Mouse (Mus musculus) heart, embryonic 16.5 days (tissue): ENCODE measurements around the gene Pcgf5. TPM values are rescaled to one million over a fixed set of nuclear protein-coding genes. Genes with fewer than 3 reads are reported as not detected.
A peak's percentile ranks its signal among the peaks of the same experiment; 100 is the strongest.
"Not testable (repeated sequence)": the region's sequence is repeated elsewhere in the genome, so short reads cannot be mapped to it uniquely, and the experiment has no call there.

Source experiments
- ATAC-seq: fragments of 200-750 bp; cut with Nextera tagmentation; replicated peaks from 2 replicates; pipeline ENCODE4 v1.8.0; 2017; ENCODE audit warnings: moderate number of reproducible peaks; ENCODE audit not compliant: insufficient read depth, low FRiP score; ENCODE audit errors: extremely low read depth
- H3K27ac ChIP-seq: fragments of 300-500 bp; sonication (generic); 2 replicates; pipeline ENCODE4 v1.5.1; 2014; ENCODE audit warnings: mild to moderate bottlenecking, low read length, control low read depth, moderate library complexity
- H3K27me3 ChIP-seq: fragments of 300-500 bp; sonication (generic); 2 replicates; pipeline ENCODE4 v1.6.1; 2014; ENCODE audit warnings: low read length, mixed read lengths; ENCODE audit not compliant: control insufficient read depth, insufficient read depth
- H3K36me3 ChIP-seq: fragments of 300-500 bp; sonication (generic); 2 replicates; pipeline ENCODE4 v1.6.1; 2014; ENCODE audit not compliant: control insufficient read depth, insufficient read depth
- H3K4me1 ChIP-seq: fragments of 300-500 bp; sonication (generic); 2 replicates; pipeline ENCODE4 v1.6.1; 2014; ENCODE audit warnings: low read length, mixed read lengths; ENCODE audit not compliant: control insufficient read depth, insufficient read depth
- H3K4me2 ChIP-seq: fragments of 300-500 bp; sonication (generic); 2 replicates; pipeline ENCODE4 v1.6.1; 2014; ENCODE audit warnings: low read depth, mild to moderate bottlenecking, control low read depth, low read length
- H3K4me3 ChIP-seq: fragments of 300-500 bp; sonication (generic); 2 replicates; pipeline ENCODE4 v1.5.1; 2014; ENCODE audit warnings: mild to moderate bottlenecking, control low read depth, low read length
- H3K9ac ChIP-seq: fragments of 300-500 bp; sonication (generic); 2 replicates; pipeline ENCODE4 v1.6.1; 2014; ENCODE audit warnings: low read length, control low read depth
- H3K9me3 ChIP-seq: fragments of 300-500 bp; sonication (generic); replicated peaks from 2 replicates; pipeline ENCODE4 v1.6.1; 2016; ENCODE audit warnings: low read length; ENCODE audit not compliant: control insufficient read depth
- WGBS: fragments of 180-500 bp; shearing (Covaris S2); extraction: QIAGEN DNeasy Blood & Tissue Kit; methylation state at CpG from one replicate; pipeline ENCODE4 v1.1.7; 2014; 5-methylcytosine and 5-hydroxymethylcytosine counted together
- polyA plus RNA-seq: library from polyadenylated mRNA; unstranded; fragments of >200 nt; fragmentation: Nextera tagmentation; extraction: Ambion mirVana; gene quantifications from 2 replicates; pipeline ENCODE4 v1.2.1, GENCODE M21; 2015

The Pcgf5 gene
- polyA plus RNA-seq, 1 experiment from 2014 or later, result 72.4 TPM

- Histone ChIP-seq H3K36me3 (peaks cover 11% of the 10 kb centered on the region), H3K27ac (no peak overlapping the region), H3K27me3 (no peaks in the 10 kb centered on the region), H3K4me1 (peaks cover 3% of the 10 kb centered on the region; the same call in 1 of the 2 replicates), H3K9ac (no peak overlapping the region), H3K4me3 (no peak overlapping the region), H3K4me2 (no peak overlapping the region), H3K9me3 (no peaks in the 10 kb centered on the region)
- ATAC-seq, result no peak
- 54% methylated on average over 3 of the region's 3 CpGs for WGBS
Measured at GRCm38 (mm10) chr19:36450997-36451608, 103.0 kb downstream of the Pcgf5 start.

- Histone ChIP-seq H3K9me3 (no peaks in the 10 kb centered on the region), H3K36me3 (peaks cover 7% of the 10 kb centered on the region), H3K27me3 (no peaks in the 10 kb centered on the region), H3K4me2 (no peak overlapping the region), H3K9ac (no peak overlapping the region), H3K27ac (no peak overlapping the region), H3K4me3 (no peak overlapping the region), H3K4me1 (peaks cover 3% of the 10 kb centered on the region; the same call in 1 of the 2 replicates)
- no peak for ATAC-seq
- 24% methylated on average over 5 of the region's 5 CpGs for WGBS
Measured at GRCm38 (mm10) chr19:36451731-36452130, 103.6 kb downstream of the Pcgf5 start.

GRCm38 (mm10) chr19:36452210-36452609 lies 104.1 kb downstream of the Pcgf5 start:
- WGBS, result 45% methylated on average over 3 of the region's 3 CpGs
- ATAC-seq, H3K9me3 ChIP-seq: not testable (repeated sequence)

DNA sequence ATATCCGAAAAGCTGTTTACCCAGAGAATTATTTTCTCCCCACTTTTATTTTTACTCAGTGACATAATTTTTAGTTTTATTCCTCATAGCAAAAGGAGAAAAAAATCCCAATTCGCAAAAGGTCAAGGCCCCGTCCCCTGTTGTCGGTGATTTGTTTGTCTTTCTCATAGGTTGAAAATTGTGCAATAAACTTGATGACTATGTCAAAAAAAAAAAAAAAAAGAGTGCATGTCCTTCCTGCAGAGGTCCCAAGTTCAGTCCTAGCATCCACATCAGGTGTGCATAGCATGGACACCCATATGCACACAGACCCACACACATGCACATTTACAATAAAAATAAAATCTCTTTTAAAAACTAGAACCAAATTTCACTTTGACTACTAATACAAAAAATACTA lies 105.3 kb downstream of the Pcgf5 start:
- Histone ChIP-seq H3K27ac (no peak overlapping the region), H3K4me2 (no peak overlapping the region), H3K27me3 (no peaks in the 10 kb centered on the region), H3K36me3 (peaks cover 7% of the 10 kb centered on the region), H3K9me3 (no peaks in the 10 kb centered on the region), H3K9ac (no peak overlapping the region), H3K4me3 (no peak overlapping the region), H3K4me1 (peaks cover 3% of the 10 kb centered on the region; the same call in 1 of the 2 replicates)
- WGBS, result 90% methylated on average over 4 of the region's 4 CpGs
- no peak for ATAC-seq

More at GRCm38 (mm10) chr19:36452210-36452609, 104.1 kb downstream of the Pcgf5 start:
- H3K4me1 ChIP-seq, H3K27me3 ChIP-seq, H3K9ac ChIP-seq, H3K27ac ChIP-seq, H3K4me2 ChIP-seq, H3K36me3 ChIP-seq, H3K4me3 ChIP-seq: not testable (repeated sequence)

DNA sequence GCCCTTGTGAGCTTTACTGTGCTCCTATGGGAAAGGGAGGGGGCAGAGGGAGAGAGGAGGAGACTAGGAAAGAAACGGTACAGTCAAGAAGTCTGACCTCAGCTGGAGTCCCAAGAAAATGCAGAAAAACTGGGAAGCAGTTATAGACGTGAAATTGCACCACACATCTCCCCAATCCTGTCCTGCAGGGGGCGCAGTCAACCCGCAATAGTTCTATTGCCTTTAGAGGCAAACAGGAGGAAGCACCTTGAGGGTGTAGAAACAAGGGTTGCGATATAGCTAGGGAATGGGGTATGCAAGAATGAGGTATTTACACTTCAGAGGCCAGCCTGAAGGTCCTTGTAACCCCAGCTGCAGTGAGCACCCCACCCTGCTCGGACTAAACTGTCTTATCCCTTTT lies 122.0 kb downstream of the Pcgf5 start:
- Histone ChIP-seq H3K9ac (no peak overlapping the region), H3K4me2 (no peak overlapping the region), H3K36me3 (no peaks in the 10 kb centered on the region), H3K9me3 (no peaks in the 10 kb centered on the region), H3K4me3 (no peak overlapping the region), H3K27me3 (no peaks in the 10 kb centered on the region), H3K4me1 (no peaks in the 10 kb centered on the region), H3K27ac (no peak overlapping the region)
- ATAC-seq, result peak; percentile 28
- 24% methylated on average over 6 of the region's 6 CpGs for WGBS

DNA sequence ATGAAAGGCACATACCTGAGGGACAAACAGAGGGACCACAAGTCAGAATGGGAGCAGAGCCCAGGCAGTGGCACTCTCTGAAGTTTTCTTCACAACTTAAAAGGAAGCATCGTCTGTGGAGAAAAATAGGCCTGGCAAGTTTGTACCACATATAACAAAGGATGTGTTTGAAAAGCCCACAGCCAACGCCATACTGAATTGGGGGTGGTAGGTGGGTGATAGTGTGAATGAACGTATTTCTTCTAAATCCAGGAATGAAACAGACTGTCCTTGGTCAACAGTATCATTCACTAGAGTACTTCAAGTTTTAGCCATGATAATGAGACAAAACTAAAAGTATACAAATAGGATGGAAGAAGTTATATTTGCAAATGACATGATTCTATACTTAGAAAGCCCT lies 123.2 kb downstream of the Pcgf5 start:
- no peak for ATAC-seq
- Histone ChIP-seq H3K36me3 (no peaks in the 10 kb centered on the region), H3K27ac (no peak overlapping the region)

GRCm38 (mm10) chr19:36476596-36476995 lies 128.5 kb downstream of the Pcgf5 start:
- no peak for ATAC-seq
- no peaks in the 10 kb centered on the region for H3K36me3 ChIP-seq
- WGBS, result 88% methylated on average over 4 of the region's 4 CpGs
- no peak overlapping the region for H3K4me3 ChIP-seq
- no peaks in the 10 kb centered on the region for H3K27me3 ChIP-seq
- no peaks in the 10 kb centered on the region for H3K9me3 ChIP-seq
- H3K27ac ChIP-seq, result no peak overlapping the region
- no peak overlapping the region for H3K9ac ChIP-seq
- no peak overlapping the region for H3K4me2 ChIP-seq
- peaks cover 6% of the 10 kb centered on the region; the same call in 1 of the 2 replicates for H3K4me1 ChIP-seq

More for the DNA sequence above, 123.2 kb downstream of the Pcgf5 start:
- H3K4me1 ChIP-seq, result no peaks in the 10 kb centered on the region
- no peak overlapping the region for H3K9ac ChIP-seq
- WGBS, result 79% methylated on average over 3 of the region's 3 CpGs
- no peaks in the 10 kb centered on the region for H3K27me3 ChIP-seq
- H3K9me3 ChIP-seq, result no peaks in the 10 kb centered on the region
- H3K4me2 ChIP-seq, result no peak overlapping the region
- no peak overlapping the region for H3K4me3 ChIP-seq

GRCm38 (mm10) chr19:36477151-36477550 lies 129.0 kb downstream of the Pcgf5 start:
- H3K36me3 ChIP-seq, result no peaks in the 10 kb centered on the region
- no peaks in the 10 kb centered on the region for H3K27me3 ChIP-seq
- peaks cover 6% of the 10 kb centered on the region; the same call in 1 of the 2 replicates for H3K4me1 ChIP-seq
- H3K27ac ChIP-seq, result peak overlapping the region; percentile 29; the same call in 1 of the 2 replicates
- no peak overlapping the region for H3K4me3 ChIP-seq
- no peak overlapping the region for H3K9ac ChIP-seq
- no peak for ATAC-seq
- 40% methylated on average over 9 of the region's 9 CpGs for WGBS
- H3K4me2 ChIP-seq, result peak overlapping the region; percentile 57
- H3K9me3 ChIP-seq, result no peaks in the 10 kb centered on the region

DNA sequence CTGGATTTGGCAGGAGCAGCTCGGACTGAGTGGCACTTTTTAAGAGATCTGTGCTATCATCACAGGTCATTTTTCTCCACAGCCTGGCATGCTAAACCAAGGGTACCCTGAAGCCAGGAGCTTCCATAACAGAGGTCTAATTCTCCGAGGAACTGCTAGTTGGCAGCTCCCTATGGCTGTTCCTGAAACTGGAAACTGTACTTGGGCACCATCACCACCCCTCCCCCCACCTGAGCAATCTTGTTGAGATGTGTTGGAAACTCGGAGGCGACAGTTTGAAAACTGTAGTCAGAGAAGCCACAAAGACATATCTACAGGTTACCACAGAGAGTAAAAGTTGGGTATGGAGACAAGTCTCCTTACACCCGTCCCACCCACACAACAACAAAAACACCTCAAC lies 129.6 kb downstream of the Pcgf5 start:
- H3K9me3 ChIP-seq, result no peaks in the 10 kb centered on the region
- H3K9ac ChIP-seq, result no peak overlapping the region
- 42% methylated on average over 5 of the region's 5 CpGs for WGBS
- peaks cover 6% of the 10 kb centered on the region; the same call in 1 of the 2 replicates for H3K4me1 ChIP-seq
- H3K27ac ChIP-seq, result peak overlapping the region; percentile 29; the same call in 1 of the 2 replicates
- no peaks in the 10 kb centered on the region for H3K36me3 ChIP-seq
- peak overlapping the region; percentile 14; the same call in 1 of the 2 replicates for H3K4me3 ChIP-seq
- ATAC-seq, result no peak
- H3K27me3 ChIP-seq, result no peaks in the 10 kb centered on the region
- peak overlapping the region; percentile 57 for H3K4me2 ChIP-seq
